Mouse (Mus musculus): ENCODE data around the gene Cox6b1. TPM values are rescaled to one million over a fixed set of nuclear protein-coding genes. Genes with fewer than 3 reads are reported as not detected.

Cox6b1 gene
- 100 to 1,000 TPM; 376 to 780 (median 668) TPM for polyA plus RNA-seq (2017; shearing (Covaris generic))

GRCm38 (mm10) chr7:30625530-30626384 lies at the start of gene Cox6b1:
TSS of gene Cox6b1 (minus strand) at chr7:30626151.
- ATAC-seq: peak; percentile 100

- ATAC-seq: no peak
Observed at GRCm38 (mm10) chr7:30671480-30671879, 45.5 kb upstream of the Cox6b1 start, which contains the start of gene Pmis2. TSS of gene Pmis2 (minus strand) at chr7:30671605.

DNA sequence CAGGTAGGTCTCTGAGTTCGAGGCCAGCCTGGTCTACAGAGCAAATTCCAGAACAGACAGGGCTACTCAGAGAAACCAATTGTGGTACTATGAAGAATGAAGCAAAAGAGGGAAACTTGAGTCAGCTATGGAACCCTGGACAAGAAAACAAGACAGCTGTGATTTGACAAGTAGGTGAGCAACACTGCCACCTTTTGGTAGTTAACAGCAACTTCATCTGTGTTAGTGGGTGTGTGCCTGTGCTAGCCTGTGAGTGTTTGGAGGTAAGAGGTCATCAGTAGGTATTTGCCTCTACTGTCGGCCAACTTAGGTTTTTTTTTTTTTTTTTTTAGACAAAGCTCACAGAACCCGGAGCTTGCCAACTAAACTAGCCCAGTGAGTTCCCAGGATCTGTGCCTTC lies 43.3 kb upstream of the Cox6b1 start:
- ATAC-seq: no peak

DNA sequence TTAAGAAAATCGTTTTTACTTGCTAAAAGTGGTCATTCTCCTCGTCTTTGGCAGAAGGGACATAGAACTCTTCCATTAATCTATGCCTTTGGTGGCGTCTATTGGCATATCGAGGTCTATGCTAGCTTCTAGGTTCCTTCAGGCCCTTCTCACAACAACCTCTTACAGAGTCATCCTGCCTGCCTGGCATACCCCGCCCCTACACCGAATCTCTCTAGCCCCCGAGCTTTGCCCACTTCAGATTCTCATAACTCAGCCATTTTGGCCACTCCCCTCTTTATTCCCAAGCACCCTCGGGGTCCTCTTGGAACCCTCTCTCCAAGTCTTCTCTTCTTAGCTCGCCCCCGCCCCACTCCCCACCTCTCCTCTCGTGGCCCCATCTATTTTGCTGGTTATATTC lies 39.4 kb upstream of the Cox6b1 start:
- peak; percentile 14 for ATAC-seq

DNA sequence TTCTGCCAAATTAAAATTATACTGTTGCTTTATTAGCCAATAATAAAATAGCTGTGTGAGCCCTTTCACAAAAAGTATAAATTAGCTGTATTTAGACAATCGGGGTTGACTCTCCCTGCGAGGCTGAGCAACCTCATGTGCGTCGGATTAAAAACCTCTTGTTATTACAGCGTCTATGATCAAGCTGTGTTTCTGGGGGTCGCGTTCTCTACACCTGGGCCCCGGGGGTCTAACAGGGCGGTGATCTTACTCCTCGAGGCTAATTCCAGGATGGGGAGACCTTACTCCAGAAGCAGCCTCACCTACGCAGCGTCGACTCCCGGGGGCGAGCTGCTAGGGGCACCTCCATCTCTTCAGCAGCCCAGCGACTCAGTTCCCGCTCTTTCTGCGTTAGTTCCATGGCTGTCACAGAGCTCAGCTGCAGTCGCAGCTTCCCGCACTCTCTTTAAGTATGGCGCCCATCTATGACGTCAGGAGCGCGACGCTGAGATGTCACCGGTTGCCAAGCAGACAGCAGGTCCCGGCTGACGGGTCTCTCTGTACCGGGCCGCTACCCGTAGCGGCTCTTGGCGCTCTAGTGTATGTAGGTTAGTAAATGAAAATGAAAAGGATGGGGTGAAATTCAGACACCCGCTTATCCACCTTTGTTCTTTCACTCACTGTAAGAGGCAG lies 38.7 kb upstream of the Cox6b1 start, which contains the start of gene Haus5:
TSS of gene Haus5 (minus strand) at position 466 of the 672 bp plus-strand sequence.
- peak; percentile 97 for ATAC-seq

GRCm38 (mm10) chr7:30649591-30650540 lies 23.9 kb upstream of the Cox6b1 start, which contains the start of gene Rbm42:
TSS of gene Rbm42 (minus strand) at chr7:30650317.
- peak; percentile 99 for ATAC-seq

DNA sequence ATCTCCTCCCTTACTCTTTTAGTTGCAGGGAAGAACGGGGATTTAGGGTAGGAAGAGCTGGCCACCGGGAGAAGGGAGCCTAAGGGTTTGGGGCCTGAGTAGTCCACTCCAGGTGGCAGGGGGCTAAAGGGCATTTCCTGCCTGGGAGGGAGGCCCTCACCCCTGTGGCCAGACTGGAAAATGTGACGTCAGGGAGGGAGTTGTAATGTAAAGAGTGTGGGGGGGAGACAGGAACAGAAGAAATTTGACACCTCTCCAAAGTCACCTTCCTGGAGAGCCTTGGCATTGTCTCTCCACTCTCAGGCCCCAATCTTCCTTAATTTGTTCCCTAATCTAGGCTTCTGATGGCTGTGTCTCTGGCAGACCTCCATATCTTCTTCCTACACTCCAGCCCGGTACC lies 13.1 kb upstream of the Cox6b1 start:
- ATAC-seq: no peak

GRCm38 (mm10) chr7:30636395-30636794 lies 10.4 kb upstream of the Cox6b1 start:
- ATAC-seq: no peak

DNA sequence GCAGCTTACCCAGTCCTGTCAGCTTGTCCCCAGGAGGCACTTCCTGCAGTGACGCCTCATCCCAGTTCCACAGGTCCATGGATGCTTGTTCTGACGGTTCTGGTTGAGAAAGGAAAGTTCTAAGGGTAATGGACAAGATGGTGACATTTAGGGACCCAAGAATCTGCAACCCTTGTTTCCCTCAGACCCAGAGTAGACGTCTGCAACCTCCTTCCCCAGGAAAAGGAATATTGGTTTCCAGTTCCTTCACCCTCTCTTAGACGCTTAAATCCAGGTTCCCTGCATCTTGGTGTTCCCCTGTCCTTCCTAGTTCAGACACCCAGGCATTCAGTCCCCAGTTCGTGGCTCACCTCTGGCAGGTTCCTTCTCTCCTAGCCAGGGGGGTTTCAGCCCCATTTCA lies 9.8 kb upstream of the Cox6b1 start, which contains the start of gene Etv2:
TSS of gene Etv2 (minus strand) at position 101 of the 400 bp plus-strand sequence.
- no peak for ATAC-seq

DNA sequence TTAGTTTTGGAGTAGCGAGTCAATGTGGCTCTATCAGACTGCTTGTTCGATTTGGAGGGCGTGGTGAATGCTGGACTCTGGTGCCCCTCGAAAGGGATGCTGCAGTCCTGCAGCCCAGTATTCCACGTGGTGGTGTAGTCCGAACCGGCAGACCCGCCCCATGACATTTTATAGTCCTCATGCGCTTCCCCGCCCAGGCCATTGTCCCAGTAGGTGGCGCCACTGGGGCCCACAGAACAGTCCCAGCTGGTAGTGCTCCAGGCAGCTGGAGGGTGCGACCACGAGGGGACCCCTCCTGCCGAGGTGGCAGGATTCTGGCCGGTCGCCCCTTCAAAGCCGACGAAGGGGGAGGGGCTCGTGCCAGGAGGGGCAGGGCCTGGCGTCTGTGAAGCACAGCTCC lies 8.7 kb upstream of the Cox6b1 start:
- ATAC-seq: no peak

DNA sequence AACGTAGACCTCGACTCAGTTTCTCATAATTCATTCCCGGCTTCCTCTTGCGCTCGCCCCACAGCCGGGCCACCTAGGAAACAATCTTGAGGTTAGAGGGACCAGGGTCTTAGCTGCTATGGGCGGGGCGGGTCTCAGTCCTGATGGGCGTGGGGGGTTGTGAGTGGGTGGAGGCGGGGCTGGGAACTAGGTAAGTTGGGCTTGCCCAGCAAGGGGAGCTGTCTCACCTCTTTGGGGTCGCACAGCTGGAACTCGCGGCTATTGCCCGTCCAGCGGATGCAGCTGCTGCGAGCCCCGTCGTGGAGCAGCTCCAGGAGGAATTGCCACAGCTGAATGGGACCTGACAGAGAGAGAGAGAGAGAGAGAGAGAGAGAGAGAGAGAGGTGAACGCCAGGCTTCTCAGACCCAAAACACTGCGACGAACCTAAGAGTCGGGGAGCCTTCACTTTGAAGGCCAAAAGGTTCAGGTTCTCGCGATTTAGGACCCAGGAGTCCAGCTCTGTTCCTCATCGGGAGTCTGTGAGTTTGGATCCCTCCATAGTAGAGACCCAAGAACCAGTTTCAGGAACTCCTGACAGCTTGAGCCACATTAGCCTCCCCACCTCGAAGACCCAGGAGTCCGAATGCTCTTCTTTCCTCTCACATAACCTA lies 7.9 kb upstream of the Cox6b1 start:
- no peak for ATAC-seq

- no peak for ATAC-seq
Observed at GRCm38 (mm10) chr7:30629013-30629412, 3.1 kb upstream of the Cox6b1 start.

- no peak for ATAC-seq
Observed at GRCm38 (mm10) chr7:30626647-30627046, 696 bp upstream of the Cox6b1 start.

DNA sequence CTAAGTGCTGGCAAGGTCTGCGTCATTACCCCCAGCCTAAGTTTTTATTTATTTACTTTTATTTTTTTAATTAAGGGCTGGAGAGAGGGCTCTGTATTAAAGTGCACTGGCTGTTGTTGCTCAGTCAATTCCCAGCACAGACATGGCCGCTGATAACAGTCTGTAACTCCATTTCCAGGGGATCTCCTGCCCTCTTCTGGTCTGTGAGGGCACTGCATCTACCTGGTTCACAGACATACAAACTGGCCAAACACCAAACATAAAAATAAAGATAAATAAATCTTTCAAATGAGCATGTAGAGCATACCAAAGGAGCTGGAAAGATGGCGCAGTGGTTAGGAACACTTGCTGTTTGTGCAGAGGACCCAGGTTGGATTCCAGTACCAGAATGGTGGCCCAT lies 6.7 kb downstream of the Cox6b1 start:
- ATAC-seq: no peak

DNA sequence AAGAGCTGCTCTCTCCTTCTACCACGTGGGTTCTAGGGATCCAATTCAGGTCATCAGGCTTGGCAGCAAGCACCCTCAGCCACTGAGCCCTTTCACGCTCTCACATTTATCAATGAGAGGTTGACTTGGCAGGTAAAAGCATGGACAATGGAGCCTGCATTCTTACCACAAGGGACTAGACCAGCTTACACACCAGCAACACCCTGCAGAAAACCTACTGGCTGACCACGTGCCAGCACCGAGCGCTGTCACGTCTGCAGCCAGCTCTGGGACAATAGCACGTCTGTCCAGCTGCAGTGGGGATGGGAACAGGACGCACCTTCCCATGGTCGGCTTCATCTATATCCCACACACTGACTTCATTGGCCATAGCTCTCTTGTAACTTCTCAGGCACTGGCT lies 7.3 kb downstream of the Cox6b1 start:
- no peak for ATAC-seq

GRCm38 (mm10) chr7:30615049-30615760 lies 10.7 kb downstream of the Cox6b1 start:
- ATAC-seq: no peak

- peak; percentile 46 for ATAC-seq
Observed at GRCm38 (mm10) chr7:30614454-30614853, 11.5 kb downstream of the Cox6b1 start.

DNA sequence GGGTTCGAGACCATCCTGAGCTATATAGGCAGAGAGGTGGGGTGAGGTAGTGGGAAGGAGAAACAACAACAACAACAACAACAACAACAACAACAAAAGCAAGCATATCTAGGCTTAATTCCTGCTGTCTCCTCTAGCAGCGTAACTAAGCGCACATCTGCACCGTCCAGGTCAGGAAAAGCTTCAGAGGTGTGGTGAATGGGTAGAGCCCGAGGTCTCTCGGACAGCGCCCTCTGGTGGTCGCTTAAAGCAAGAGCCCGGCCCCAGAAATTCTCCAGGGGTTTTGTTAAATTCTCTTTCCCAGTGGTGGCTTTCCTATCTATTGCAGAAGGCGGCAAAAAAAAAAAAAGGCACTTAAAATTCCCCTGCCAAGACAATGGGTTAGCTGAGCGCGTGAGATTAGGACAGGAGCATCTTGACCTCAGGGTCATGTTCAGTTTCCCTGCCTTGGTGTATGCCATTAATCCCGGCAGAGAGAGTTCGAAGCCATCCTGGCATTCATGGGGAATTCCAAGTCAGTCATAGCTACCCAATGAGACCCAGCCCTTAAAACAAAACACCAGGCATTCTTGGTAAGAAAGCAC lies 12.3 kb downstream of the Cox6b1 start:
- ATAC-seq: peak; percentile 77

DNA sequence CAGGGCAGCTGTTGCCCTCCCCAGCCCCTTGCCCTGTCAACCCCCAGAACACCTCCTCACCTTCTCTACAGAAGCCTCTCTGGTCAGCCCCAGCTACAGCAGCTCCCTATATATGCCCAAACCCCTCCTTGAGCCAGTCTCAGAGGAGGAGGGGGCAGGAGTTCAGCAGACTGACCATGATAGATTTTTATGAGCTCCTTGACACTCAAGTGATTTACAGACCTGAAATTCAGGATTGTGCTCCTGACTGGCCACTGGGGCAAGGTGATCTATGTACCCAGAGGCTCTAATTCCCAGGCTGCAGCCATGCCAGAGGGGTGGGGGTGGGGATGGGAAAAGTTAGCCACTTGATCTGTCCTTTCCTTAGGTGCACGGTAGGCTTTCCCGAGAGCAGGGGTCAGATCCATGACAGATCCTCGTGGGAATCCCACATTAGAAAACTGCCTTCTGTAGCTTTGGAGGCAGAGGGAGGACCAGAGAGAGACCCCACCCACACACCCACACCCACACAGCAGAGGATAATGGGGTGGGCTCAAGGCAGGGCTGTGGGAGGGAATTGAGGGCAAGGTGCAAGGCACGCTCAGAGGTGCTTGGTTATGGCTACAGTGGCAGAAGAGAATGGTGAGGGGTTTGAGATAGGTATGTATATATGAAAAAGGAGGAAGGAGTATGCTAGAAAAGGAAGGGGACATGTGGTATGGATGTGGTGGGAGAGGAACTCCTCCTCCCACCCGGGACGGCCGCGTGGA lies 13.1 kb downstream of the Cox6b1 start, which contains the start of gene Upk1a:
TSS of gene Upk1a (minus strand) at position 194 of the 749 bp plus-strand sequence.
- ATAC-seq: no peak

DNA sequence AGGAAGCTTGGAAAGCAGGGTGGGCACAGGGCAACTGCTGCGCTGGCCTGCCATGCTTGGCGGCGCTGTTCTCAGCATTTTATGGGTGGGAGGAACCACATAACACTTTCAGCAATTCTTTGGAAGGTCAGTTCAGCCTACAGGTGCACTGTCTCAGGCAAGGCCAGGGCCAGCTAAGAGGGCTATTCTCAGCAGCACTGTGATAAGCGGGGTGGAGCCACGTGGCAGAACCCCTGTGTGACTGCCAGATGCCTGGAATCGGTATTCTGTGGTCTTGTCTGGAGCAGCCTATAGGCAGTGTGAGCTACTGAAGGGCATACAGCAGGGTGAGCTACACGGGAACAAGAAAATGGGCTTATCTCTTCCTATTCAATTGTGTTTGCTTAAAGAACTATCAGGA lies 15.9 kb downstream of the Cox6b1 start:
- ATAC-seq: no peak

All from inflammation-experienced regulatory T-cells, adult 6 months (primary cell).